In genomic region chr1:41001154-41001949, GRCm38 (mm10) we compare ENCODE assay signal across 9 mouse cellular contexts.
DNase-seq lines count a peak whose midpoint lies in the region; ATAC-seq lines count a peak whose summit lies in the region.
"Had no signal": no experiment of that assay in that cellular context is flagged by ENCODE, and none has a peak within 500 bp of the region (broad histone marks: within the 10 kb centered on the region; RNA-seq: fewer than 3 reads in every experiment).

No protein-coding gene starts in this region.

- peak; percentile 67; the same call in 1 of the 2 replicates for ATAC-seq in neural tube, embryonic 13.5 days (ENCODE audit: low read depth)

- H3K27ac ChIP-seq in neural tube, embryonic 13.5 days (replicated peaks) = no peak overlapping the region

- H3K27me3 ChIP-seq in neural tube, embryonic 13.5 days = no peaks in the 10 kb centered on the region

- no peak overlapping the region for H3K9ac ChIP-seq in neural tube, embryonic 13.5 days

- 51% methylated on average over 13 of the region's 13 CpGs for WGBS in neural tube, embryonic 13.5 days

- H3K4me3 ChIP-seq in neural tube, embryonic 13.5 days = no peak overlapping the region

- H3K9me3 ChIP-seq in neural tube, embryonic 13.5 days = no peaks in the 10 kb centered on the region

- H3K4me1 ChIP-seq in neural tube, embryonic 13.5 days (replicated peaks) = 0 out of 2 replicates have a peak, but pooled peaks cover 6% of the 10 kb centered on the region

- intact Hi-C loops in heart, postnatal 10 days (cut with DNase I) = no loop called here
- intact Hi-C loops in heart, postnatal 25 days (cut with DNase I) = no loop called here

- H3K4me2 ChIP-seq in neural tube, embryonic 13.5 days = no peak overlapping the region

- DNase-seq in heart, postnatal 10 days = peak; percentile 34 to 40
- no peak for DNase-seq in heart, postnatal 25 days (ENCODE audit: low spot score)
- DNase-seq in brain, embryonic 18.5 days (ENCODE audit: low read depth, low spot score) = peak; percentile 54
- peak; percentile 36 to 43 for DNase-seq in frontal cortex, postnatal 25 days (ENCODE audit: low spot score in 2 of 2)
- peak; percentile 38 for DNase-seq in left cerebral cortex, adult 11 months (ENCODE audit: low spot score)
- DNase-seq in adrenal gland, adult 2 months = no peak
- DNase-seq in spleen, adult 18-20 months = no peak

- no peaks in the 10 kb centered on the region for H3K36me3 ChIP-seq in neural tube, embryonic 13.5 days
- H3K36me3 ChIP-seq: G1E had no signal

Comparison
In these comparisons a context has a peak if more than half of its experiments do, and no peak if none do; other contexts are left out.
1. DNase-seq: peak in heart, postnatal 10 days (2 of 2), brain, embryonic 18.5 days (single experiment), frontal cortex, postnatal 25 days (2 of 2) and left cerebral cortex, adult 11 months (single experiment); none in heart, postnatal 25 days (single experiment), adrenal gland, adult 2 months (single experiment) and spleen, adult 18-20 months (0 of 2).